Mouse (Mus musculus): ENCODE measurements around the gene Zik1. TPM values are rescaled to one million over a fixed set of nuclear protein-coding genes. Genes with fewer than 3 reads are reported as not detected.

Gene Zik1
- polyA plus RNA-seq (2012; rRNA removed): 0.20 and 0.31 TPM in 2 replicates

DNA sequence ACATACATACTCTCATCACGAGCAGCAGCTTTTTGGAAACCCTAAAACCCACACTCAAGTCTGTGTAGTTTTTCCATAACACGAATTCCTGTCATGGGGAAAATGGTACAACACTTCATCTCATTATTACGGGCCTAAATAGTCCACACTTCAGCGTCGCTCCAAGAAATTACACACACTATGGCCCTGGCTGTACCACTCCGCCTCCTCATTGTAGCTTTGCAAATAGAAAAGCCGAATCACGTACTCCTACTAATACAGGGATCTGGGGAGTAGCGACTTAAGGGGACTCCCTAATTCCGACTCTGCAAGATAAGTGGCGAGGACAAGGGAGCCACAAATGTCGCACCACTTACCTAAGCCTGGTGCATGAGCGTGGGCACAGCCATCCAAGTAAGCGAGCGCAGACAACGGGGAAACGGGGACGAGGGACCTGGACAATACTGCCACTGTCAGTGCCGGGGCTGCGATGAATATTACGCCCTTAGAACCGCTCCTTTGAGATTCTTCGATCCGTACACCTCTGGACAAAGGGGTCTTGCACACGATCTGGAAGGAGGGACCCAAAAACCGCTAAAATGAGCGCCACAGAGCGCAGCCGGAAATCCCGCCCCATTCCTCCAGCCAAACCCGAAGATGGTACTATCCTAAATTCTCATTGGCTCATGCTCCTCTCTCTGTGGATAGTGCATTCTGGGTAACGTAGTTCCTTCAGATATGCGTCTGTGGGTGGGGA, at the start of gene Zik1:
Zik1 (minus strand) TSS at position 609 of the 736 bp plus-strand sequence.
- peak within 1 kb of the TSS; percentile 83 for H3K4me3 ChIP-seq (ENCODE audit: insufficient read depth, low read depth, low read length)
- no peak within 1 kb of the TSS for H3K27ac ChIP-seq (ENCODE audit: insufficient read depth, low read depth, low read length)
- no peaks in the 10 kb centered on the region; the same call in 1 of the 2 replicates for H3K36me3 ChIP-seq (ENCODE audit: control insufficient read depth, insufficient read depth, low read length)
- no peaks in the 10 kb centered on the region for H3K4me1 ChIP-seq (ENCODE audit: control insufficient read depth, insufficient read depth, low read length)
- WGBS: 1% methylated on average over 33 of the region's 33 CpGs
- TF ChIP-seq POLR2A (IDR thresholded peaks at IDR 0.05; ENCODE audit: low read depth, low read length) (no peak), CTCF (conservative IDR thresholded peaks at IDR 0.05; ENCODE audit: insufficient read depth, insufficient read length, low read depth, low read length) (no peak)
- DNase-seq: peak; percentile 66
- H3K27me3 ChIP-seq (replicated peaks; ENCODE audit: control insufficient read depth, insufficient read depth, low read length): no peaks in the 10 kb centered on the region

DNA sequence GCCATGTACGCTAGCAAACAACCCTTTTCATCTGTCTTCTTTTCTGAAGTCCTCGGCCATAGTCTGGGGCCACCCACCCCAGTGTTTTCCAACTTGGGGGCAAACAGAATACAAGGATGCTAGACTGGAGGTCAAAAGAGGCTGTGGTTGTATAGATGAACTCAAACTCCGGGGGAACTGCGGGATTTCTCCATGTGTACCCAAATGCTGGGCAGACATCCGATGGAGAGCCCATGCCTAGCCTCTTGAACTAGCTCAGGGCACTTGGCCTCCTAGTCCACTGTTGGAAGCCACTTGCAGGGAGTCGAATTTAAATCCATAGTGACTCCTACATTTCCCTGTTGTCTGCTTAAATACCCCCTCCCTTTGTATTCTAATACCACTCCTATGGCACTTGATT, 384 bp upstream of the Zik1 start:
- DNase-seq: no peak
- Histone ChIP-seq H3K27ac (ENCODE audit: insufficient read depth, low read depth, low read length) (no peak overlapping the region), H3K4me3 (ENCODE audit: insufficient read depth, low read depth, low read length) (no peak overlapping the region), H3K36me3 (ENCODE audit: control insufficient read depth, insufficient read depth, low read length) (no peaks in the 10 kb centered on the region), H3K27me3 (replicated peaks; ENCODE audit: control insufficient read depth, insufficient read depth, low read length) (no peaks in the 10 kb centered on the region), H3K4me1 (ENCODE audit: control insufficient read depth, insufficient read depth, low read length) (no peaks in the 10 kb centered on the region)
- TF ChIP-seq CTCF (conservative IDR thresholded peaks at IDR 0.05; ENCODE audit: insufficient read depth, insufficient read length, low read depth, low read length) (no peak), POLR2A (IDR thresholded peaks at IDR 0.05; ENCODE audit: low read depth, low read length) (no peak)
- whole genome bisulfite sequencing: 37% methylated on average over 6 of the region's 6 CpGs

DNA sequence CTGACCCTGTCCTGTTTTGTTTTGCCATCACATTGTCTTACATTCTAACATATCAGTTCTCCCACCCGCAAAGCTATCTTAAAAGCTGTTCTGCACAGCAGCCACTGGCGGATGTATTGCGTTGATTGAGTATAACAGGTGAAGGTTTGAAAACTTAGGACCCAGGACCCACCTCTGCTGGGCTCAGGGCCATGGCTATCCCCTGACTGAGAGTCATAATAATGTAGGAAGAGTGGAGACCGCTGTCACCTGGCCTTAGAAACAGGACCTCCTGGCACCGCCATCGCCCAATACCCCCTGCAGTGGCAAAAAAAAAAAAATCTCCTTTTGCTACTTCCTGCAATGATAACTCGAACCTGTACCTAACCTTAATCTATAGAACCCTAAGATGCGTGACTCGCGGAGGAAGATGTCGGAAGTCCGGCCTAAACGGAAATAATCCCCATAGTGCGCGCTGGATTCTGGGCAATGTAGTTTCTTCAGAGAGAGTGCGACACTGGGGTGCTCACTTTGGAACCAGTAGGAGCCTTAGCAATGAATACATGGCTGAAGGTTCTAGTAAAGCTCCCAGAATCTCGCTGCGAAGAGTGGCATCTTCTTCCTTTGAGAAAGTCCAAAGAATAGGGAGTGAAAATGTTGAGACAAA, 14.5 kb downstream of the Zik1 start:
- Histone ChIP-seq H3K36me3 (ENCODE audit: control insufficient read depth, insufficient read depth, low read length) (no peaks in the 10 kb centered on the region), H3K4me1 (ENCODE audit: control insufficient read depth, insufficient read depth, low read length) (no peaks in the 10 kb centered on the region), H3K4me3 (ENCODE audit: insufficient read depth, low read depth, low read length) (no peak overlapping the region), H3K27me3 (replicated peaks; ENCODE audit: control insufficient read depth, insufficient read depth, low read length) (no peaks in the 10 kb centered on the region), H3K27ac (ENCODE audit: insufficient read depth, low read depth, low read length) (no peak overlapping the region)
- TF ChIP-seq POLR2A (IDR thresholded peaks at IDR 0.05; ENCODE audit: low read depth, low read length): no peak
- TF ChIP-seq CTCF (conservative IDR thresholded peaks at IDR 0.05; ENCODE audit: insufficient read depth, insufficient read length, low read depth, low read length): no peak
- no peak for DNase-seq
- WGBS: 63% methylated on average over 18 of the region's 18 CpGs

DNA sequence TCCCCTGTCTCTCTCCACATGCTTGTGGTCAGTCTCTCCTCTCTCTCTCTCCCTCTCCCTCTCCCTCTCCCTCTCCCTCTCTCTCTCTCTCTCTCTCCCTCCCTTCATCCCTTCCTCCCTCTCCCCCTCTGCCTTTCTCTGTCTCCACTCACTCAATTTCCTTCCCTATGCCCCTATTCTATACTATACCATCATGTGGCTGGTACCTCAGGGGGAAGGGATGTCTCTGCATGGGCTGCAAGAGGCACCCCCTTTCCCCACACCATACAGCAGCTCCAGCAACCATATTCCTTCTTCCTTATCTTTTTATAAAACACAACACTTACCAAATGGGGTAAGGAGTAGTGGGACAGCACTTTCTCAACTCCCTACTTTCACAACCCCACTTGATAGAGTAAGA, 15.4 kb downstream of the Zik1 start:
- Histone ChIP-seq H3K36me3 (ENCODE audit: control insufficient read depth, insufficient read depth, low read length) (no peaks in the 10 kb centered on the region), H3K4me1 (ENCODE audit: control insufficient read depth, insufficient read depth, low read length) (no peaks in the 10 kb centered on the region), H3K4me3 (ENCODE audit: insufficient read depth, low read depth, low read length) (no peak overlapping the region), H3K27ac (ENCODE audit: insufficient read depth, low read depth, low read length) (no peak overlapping the region), H3K27me3 (replicated peaks; ENCODE audit: control insufficient read depth, insufficient read depth, low read length) (no peaks in the 10 kb centered on the region)
- TF ChIP-seq POLR2A (IDR thresholded peaks at IDR 0.05; ENCODE audit: low read depth, low read length) (no peak), CTCF (conservative IDR thresholded peaks at IDR 0.05; ENCODE audit: insufficient read depth, insufficient read length, low read depth, low read length) (no peak)
- no peak for DNase-seq

DNA sequence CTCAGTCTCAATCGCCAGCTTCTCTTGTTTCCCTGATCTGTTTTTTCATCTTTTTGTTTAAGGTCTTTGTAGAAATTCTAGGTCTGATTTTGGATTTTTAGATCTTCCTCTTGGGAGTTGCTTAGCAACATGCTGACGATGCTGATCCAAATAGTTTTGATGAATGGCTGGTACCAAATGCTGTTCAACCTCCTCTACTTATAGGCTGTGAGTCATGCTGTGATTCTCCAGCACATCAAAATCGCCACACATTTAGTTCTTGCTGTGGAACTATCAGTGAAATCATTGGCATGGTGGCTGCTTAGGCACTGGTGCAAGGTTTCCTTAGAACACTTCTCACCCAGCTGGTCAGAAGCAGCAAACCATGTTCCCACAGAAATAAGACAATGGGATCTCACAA, 37.0 kb downstream of the Zik1 start:
- no peak for DNase-seq
- no peak overlapping the region for H3K27ac ChIP-seq (ENCODE audit: insufficient read depth, low read depth, low read length)
- TF ChIP-seq CTCF (conservative IDR thresholded peaks at IDR 0.05; ENCODE audit: insufficient read depth, insufficient read length, low read depth, low read length) (no peak), POLR2A (IDR thresholded peaks at IDR 0.05; ENCODE audit: low read depth, low read length) (no peak)
- no peaks in the 10 kb centered on the region for H3K4me1 ChIP-seq (ENCODE audit: control insufficient read depth, insufficient read depth, low read length)
- H3K27me3 ChIP-seq (replicated peaks; ENCODE audit: control insufficient read depth, insufficient read depth, low read length): no peaks in the 10 kb centered on the region
- WGBS: 78% methylated on average over 3 of the region's 3 CpGs
- H3K4me3 ChIP-seq (ENCODE audit: insufficient read depth, low read depth, low read length): no peak overlapping the region
- H3K36me3 ChIP-seq (ENCODE audit: control insufficient read depth, insufficient read depth, low read length): no peaks in the 10 kb centered on the region

DNA sequence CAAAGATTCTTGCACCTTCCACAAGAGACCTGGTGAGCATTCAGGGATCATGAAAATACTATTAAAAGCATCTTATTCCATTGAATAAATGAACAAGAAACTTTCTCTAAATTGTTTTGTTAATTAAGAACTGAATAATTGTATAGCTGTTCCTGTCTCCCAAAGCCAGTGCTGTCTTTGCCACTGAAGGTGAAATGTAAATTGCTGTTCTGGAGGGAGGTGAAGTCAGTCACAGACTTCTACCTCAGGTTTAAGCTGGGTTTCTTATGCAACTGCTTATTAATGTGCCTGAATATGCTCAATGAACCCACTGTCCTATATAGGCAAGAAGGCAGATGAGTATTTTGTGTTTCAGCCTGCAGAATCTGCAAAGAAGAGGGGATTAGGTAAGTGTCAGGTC, 52.2 kb downstream of the Zik1 start, which contains the start of gene Vmn1r67:
Vmn1r67 (plus strand) TSS at position 301 of the 400 bp plus-strand sequence.
- no peak for TF ChIP-seq POLR2A (IDR thresholded peaks at IDR 0.05; ENCODE audit: low read depth, low read length)
- TF ChIP-seq CTCF (conservative IDR thresholded peaks at IDR 0.05; ENCODE audit: insufficient read depth, insufficient read length, low read depth, low read length): no peak
- H3K4me1 ChIP-seq (ENCODE audit: control insufficient read depth, insufficient read depth, low read length): no peaks in the 10 kb centered on the region
- H3K27ac ChIP-seq (ENCODE audit: insufficient read depth, low read depth, low read length): no peak within 1 kb of the TSS
- no peaks in the 10 kb centered on the region for H3K36me3 ChIP-seq (ENCODE audit: control insufficient read depth, insufficient read depth, low read length)
- no peaks in the 10 kb centered on the region for H3K27me3 ChIP-seq (replicated peaks; ENCODE audit: control insufficient read depth, insufficient read depth, low read length)
- DNase-seq: no peak
- no peak within 1 kb of the TSS for H3K4me3 ChIP-seq (ENCODE audit: insufficient read depth, low read depth, low read length)

Other genes with a start within 250 kb of the Zik1 start
- not detected in 2 replicates for gene Vmn1r66, start 217.4 kb downstream of the Zik1 start, polyA plus RNA-seq (2012; rRNA removed)
- not detected in 2 replicates for gene Vmn1r67, start 52.1 kb downstream of the Zik1 start, polyA plus RNA-seq (2012; rRNA removed)
- gene Vmn1r68, start 63.1 kb upstream of the Zik1 start, polyA plus RNA-seq (2012; rRNA removed): not detected in 2 replicates
- gene Vmn1r69, start 118.3 kb upstream of the Zik1 start, polyA plus RNA-seq (2012; rRNA removed): not detected in 2 replicates
- not detected in 2 replicates for gene Vmn1r70, start 136.1 kb upstream of the Zik1 start, polyA plus RNA-seq (2012; rRNA removed)
- gene Nlrp4b, start 192.4 kb upstream of the Zik1 start, polyA plus RNA-seq (2012; rRNA removed): not detected in 2 replicates

Measured in kidney, adult 2 months (tissue).